Mouse (Mus musculus) heart, embryonic 14.5 days (tissue): ENCODE measurements around the gene Gpc5. TPM values are rescaled to one million over a fixed set of nuclear protein-coding genes. Genes with fewer than 3 reads are reported as not detected.

Experiments used
- ATAC-seq: fragments of 200-750 bp; cut with Nextera tagmentation; 2 replicates; pipeline ENCODE4 v1.8.0; 2017; ENCODE audit warnings: low read depth, moderate TSS enrichment; ENCODE audit not compliant: insufficient number of reproducible peaks, insufficient read depth, low FRiP score
- H3K27ac ChIP-seq, 2 experiments: fragments of 200-500 bp in 1 of 2; fragments of 300-500 bp in 1 of 2; sonication (generic) in 1 of 2; replicated peaks in 1 of 2; 2 replicates each; pipeline ENCODE4 v1.5.1; 2012 to 2014; ENCODE audit warnings: low read depth in 2 of 2, low read length in 2 of 2, control low read depth in 1 of 2, mild to moderate bottlenecking in 1 of 2, mixed read lengths in 1 of 2; ENCODE audit not compliant: control insufficient read depth in 1 of 2, insufficient read depth in 1 of 2
- H3K27me3 ChIP-seq: fragments of 300-500 bp; sonication (generic); 2 replicates; pipeline ENCODE4 v1.6.1; 2014; ENCODE audit warnings: mild to moderate bottlenecking, low read length, control low read depth; ENCODE audit not compliant: control insufficient read depth, insufficient read depth
- H3K36me3 ChIP-seq: fragments of 300-500 bp; sonication (generic); 2 replicates; pipeline ENCODE4 v1.6.1; 2014; ENCODE audit warnings: mild to moderate bottlenecking, control low read depth, low read length, mixed read lengths; ENCODE audit not compliant: control insufficient read depth, insufficient read depth
- H3K4me1 ChIP-seq, 2 experiments: fragments of 200-500 bp in 1 of 2; fragments of 300-500 bp in 1 of 2; sonication (generic) in 1 of 2; 2 replicates each; pipeline ENCODE4 v1.6.1; 2012 to 2014; ENCODE audit warnings: low read length in 2 of 2, control low read depth in 1 of 2, mixed read lengths in 1 of 2; ENCODE audit not compliant: control insufficient read depth in 2 of 2, insufficient read depth in 2 of 2
- H3K4me2 ChIP-seq: fragments of 300-500 bp; sonication (generic); 2 replicates; pipeline ENCODE4 v1.6.1; 2014; ENCODE audit warnings: mild to moderate bottlenecking, low read length
- H3K4me3 ChIP-seq, 2 experiments: fragments of 200-500 bp in 1 of 2; fragments of 300-500 bp in 1 of 2; sonication (generic) in 1 of 2; 2 replicates each; pipeline ENCODE4 v1.5.1; 2012 to 2014; ENCODE audit warnings: low read length in 2 of 2, mild to moderate bottlenecking in 2 of 2, control low read depth in 1 of 2, low read depth in 1 of 2, moderate library complexity in 1 of 2; ENCODE audit not compliant: control insufficient read depth in 1 of 2, insufficient read depth in 1 of 2
- H3K9ac ChIP-seq: fragments of 300-500 bp; sonication (generic); 2 replicates; pipeline ENCODE4 v1.6.1; 2014; ENCODE audit warnings: mild to moderate bottlenecking, low read length
- H3K9me3 ChIP-seq: fragments of 300-500 bp; sonication (generic); 2 replicates; pipeline ENCODE4 v1.6.1; 2016; ENCODE audit warnings: low read length, control low read depth; ENCODE audit not compliant: control insufficient read depth
- WGBS: fragments of 180-500 bp; shearing (Covaris S2); extraction: QIAGEN DNeasy Blood & Tissue Kit; methylation state at CpG from one replicate; pipeline ENCODE4 v1.1.7; 2014; 5-methylcytosine and 5-hydroxymethylcytosine counted together
- polyA plus RNA-seq: library from polyadenylated mRNA; unstranded; fragments of >200 nt; fragmentation: Nextera tagmentation; extraction: Ambion mirVana; gene quantifications from 2 replicates; pipeline ENCODE4 v1.2.1, GENCODE M21; 2014

Gene Gpc5
- polyA plus RNA-seq, 1 experiment from 2014 or later: 0.32 TPM

GRCm38 (mm10) chr14:116087010-116087409 is 995.0 kb downstream of the Gpc5 start:
- no peak for ATAC-seq
- no peak overlapping the region for H3K9ac ChIP-seq
- H3K4me2 ChIP-seq: no peak overlapping the region
- 70% methylated on average over 4 of the region's 4 CpGs for WGBS
- H3K4me1 ChIP-seq: no peaks in the 10 kb centered on the region
- H3K4me3 ChIP-seq: no peak overlapping the region
- H3K36me3 ChIP-seq: no peaks in the 10 kb centered on the region
- no peak overlapping the region for H3K27ac ChIP-seq
- H3K9me3 ChIP-seq: no peaks in the 10 kb centered on the region
- H3K27me3 ChIP-seq: no peaks in the 10 kb centered on the region

- no peak overlapping the region for H3K4me2 ChIP-seq
- H3K36me3 ChIP-seq: no peaks in the 10 kb centered on the region
- ATAC-seq: no peak
- H3K9me3 ChIP-seq: 0 out of 2 replicates have a peak, but pooled peaks cover 4% of the 10 kb centered on the region
- H3K4me1 ChIP-seq: no peaks in the 10 kb centered on the region
- H3K27ac ChIP-seq: no peak overlapping the region
- no peak overlapping the region for H3K4me3 ChIP-seq
- no peaks in the 10 kb centered on the region for H3K27me3 ChIP-seq
- 67% methylated on average over 1 of the region's 1 CpGs for WGBS
- no peak overlapping the region for H3K9ac ChIP-seq
Observed at GRCm38 (mm10) chr14:116127943-116128342, 1035.9 kb downstream of the Gpc5 start.

- no peak overlapping the region for H3K9ac ChIP-seq
- H3K36me3 ChIP-seq: no peaks in the 10 kb centered on the region
- H3K4me1 ChIP-seq: no peaks in the 10 kb centered on the region
- ATAC-seq: no peak
- H3K4me3 ChIP-seq: no peak overlapping the region
- H3K9me3 ChIP-seq: no peaks in the 10 kb centered on the region
- WGBS: 61% methylated on average over 5 of the region's 5 CpGs
- H3K27ac ChIP-seq: no peak overlapping the region
- H3K27me3 ChIP-seq: no peaks in the 10 kb centered on the region
- no peak overlapping the region for H3K4me2 ChIP-seq
Observed at GRCm38 (mm10) chr14:116137330-116137729, 1045.3 kb downstream of the Gpc5 start.

GRCm38 (mm10) chr14:116137772-116138171 is 1045.8 kb downstream of the Gpc5 start:
- 47% methylated on average over 1 of the region's 1 CpGs for WGBS
- ATAC-seq: no peak
- H3K4me2 ChIP-seq: no peak overlapping the region
- no peak overlapping the region for H3K9ac ChIP-seq
- no peak overlapping the region for H3K4me3 ChIP-seq
- no peaks in the 10 kb centered on the region for H3K4me1 ChIP-seq
- no peaks in the 10 kb centered on the region for H3K9me3 ChIP-seq
- H3K36me3 ChIP-seq: no peaks in the 10 kb centered on the region
- no peaks in the 10 kb centered on the region for H3K27me3 ChIP-seq
- H3K27ac ChIP-seq: no peak overlapping the region

GRCm38 (mm10) chr14:116162586-116162985 is 1070.6 kb downstream of the Gpc5 start:
- Histone ChIP-seq H3K4me1 (no peaks in the 10 kb centered on the region), H3K27ac (no peak overlapping the region), H3K36me3 (no peaks in the 10 kb centered on the region), H3K4me3 (no peak overlapping the region), H3K9me3 (no peaks in the 10 kb centered on the region), H3K27me3 (no peaks in the 10 kb centered on the region), H3K4me2 (no peak overlapping the region), H3K9ac (no peak overlapping the region)
- no peak for ATAC-seq
- WGBS: 69% methylated on average over 2 of the region's 2 CpGs

GRCm38 (mm10) chr14:116167401-116167800 is 1075.4 kb downstream of the Gpc5 start:
- no peak overlapping the region for H3K27ac ChIP-seq
- no peaks in the 10 kb centered on the region for H3K9me3 ChIP-seq
- ATAC-seq: no peak; the same call in 1 of the 2 replicates
- no peak overlapping the region for H3K9ac ChIP-seq
- H3K4me3 ChIP-seq: no peak overlapping the region
- no peaks in the 10 kb centered on the region for H3K36me3 ChIP-seq
- H3K4me2 ChIP-seq: no peak overlapping the region
- no peaks in the 10 kb centered on the region for H3K4me1 ChIP-seq
- H3K27me3 ChIP-seq: no peaks in the 10 kb centered on the region

GRCm38 (mm10) chr14:116169129-116169528 is 1077.1 kb downstream of the Gpc5 start:
- no peak for ATAC-seq
- no peak overlapping the region for H3K9ac ChIP-seq
- H3K27me3 ChIP-seq: no peaks in the 10 kb centered on the region
- no peak overlapping the region for H3K4me2 ChIP-seq
- no peak overlapping the region for H3K27ac ChIP-seq
- 76% methylated on average over 5 of the region's 5 CpGs for WGBS
- no peaks in the 10 kb centered on the region for H3K4me1 ChIP-seq
- H3K9me3 ChIP-seq: no peaks in the 10 kb centered on the region
- H3K4me3 ChIP-seq: no peak overlapping the region
- H3K36me3 ChIP-seq: no peaks in the 10 kb centered on the region

GRCm38 (mm10) chr14:116186981-116187380 is 1095.0 kb downstream of the Gpc5 start:
- no peak for ATAC-seq
- Histone ChIP-seq H3K27me3 (no peaks in the 10 kb centered on the region), H3K27ac (no peak overlapping the region)

More at GRCm38 (mm10) chr14:116186981-116187380, 1095.0 kb downstream of the Gpc5 start:
- 74% methylated on average over 4 of the region's 4 CpGs for WGBS
- Histone ChIP-seq H3K36me3 (no peaks in the 10 kb centered on the region), H3K9me3 (no peaks in the 10 kb centered on the region), H3K4me2 (no peak overlapping the region), H3K4me3 (no peak overlapping the region), H3K4me1 (no peaks in the 10 kb centered on the region), H3K9ac (no peak overlapping the region)
